Mouse (Mus musculus) T-helper 2 cell (primary cell): ENCODE data around the gene Narfl.

ENCODE experiments used
- in situ Hi-C: fragments of 300-600 bp; cut with MboI, MseI; formaldehyde crosslinking; loops from one replicate; pipeline ENCODE4 v1.15.1; 2025; ENCODE audit warnings: high pct_unique_total_duplicates

Narfl gene

GRCm38 (mm10) chr17:25828712-25829557, 55.4 kb downstream of the Narfl start, which contains the start of gene Jmjd8:
Gene Jmjd8 (plus strand): TSS chr17:25828867.
- in situ Hi-C loops, result loop anchor here (25.0 kb wide), 1 partner anchor 2008 kb away; the partner anchor contains the start of gene Snrpc

- in situ Hi-C loops, result loop anchor here (5.0 to 25.0 kb wide), 3 partner anchors 43 to 2008 kb away; partner anchors contain the start of gene Snrpc
Observed at GRCm38 (mm10) chr17:25829558-25830017, 56.0 kb downstream of the Narfl start.

GRCm38 (mm10) chr17:25830200-25830753, 56.7 kb downstream of the Narfl start:
- in situ Hi-C loops, result loop anchor here (5.0 to 25.0 kb wide), 3 partner anchors 42 to 2007 kb away; partner anchors contain the start of gene Snrpc

GRCm38 (mm10) chr17:25830806-25831431, 57.3 kb downstream of the Narfl start:
- in situ Hi-C loops, result loop anchor here (5.0 to 25.0 kb wide), 3 partner anchors 41 to 2006 kb away; partner anchors contain the start of gene Snrpc

GRCm38 (mm10) chr17:25831451-25832281, 58.1 kb downstream of the Narfl start:
- in situ Hi-C loops, result loop anchor here (5.0 to 25.0 kb wide), 3 partner anchors 41 to 2006 kb away; partner anchors contain the start of gene Snrpc

- in situ Hi-C loops, result loop anchor here (5.0 to 25.0 kb wide), 3 partner anchors 40 to 2005 kb away; partner anchors contain the start of gene Snrpc
Observed at GRCm38 (mm10) chr17:25832436-25833290, 59.1 kb downstream of the Narfl start.
